Mouse (Mus musculus) liver, adult 2 months (tissue): ENCODE measurements around the gene Porcn.
A peak's percentile ranks its signal among the peaks of the same experiment; 100 is the strongest.

ENCODE experiments used
- CTCF ChIP-seq: fragments of 200-500 bp; IDR thresholded peaks from 2 replicates; pipeline ENCODE4 v1.5.1; 2011; ENCODE audit warnings: low read depth, low read length, control low read depth
- POLR2A ChIP-seq: fragments of 200-500 bp; IDR thresholded peaks from 2 replicates; pipeline ENCODE4 v1.6.1; 2011; ENCODE audit warnings: low read length, control low read depth; ENCODE audit not compliant: insufficient read depth; ENCODE audit errors: extremely low read depth

- TF ChIP-seq CTCF (no peak), POLR2A (peak; percentile 90)
Observed at GRCm38 (mm10) chrX:8192640-8193418, 13.5 kb downstream of the Porcn start.
